Mouse (Mus musculus) adrenal gland, postnatal 10 days (tissue): ENCODE measurements around the gene Hbq1b. TPM values are rescaled to one million over a fixed set of nuclear protein-coding genes. Genes with fewer than 3 reads are reported as not detected.

ENCODE experiments used
- DNase-seq: peaks from one replicate; pipeline ENCODE4 v3.0.0; 2021; ENCODE audit warnings: mixed read lengths
- long read RNA-seq, 2 experiments: library from polyadenylated mRNA; stranded (forward); transcript quantifications; one replicate each; pipeline ENCODE4 v2.0.0; 2021
- total RNA-seq, 2 experiments: library from RNA; stranded (reverse); gene quantifications; 2 replicates each; pipeline ENCODE4 v1.2.3; 2021

Hbq1b gene
- total RNA-seq, result 1 to 10 TPM in 1 of 2 experiments, under 1 TPM in 1; 0.87 to 2.2 TPM
- long read RNA-seq, experiment 1, partial matches to known transcripts, result 0 of 1 reads
- long read RNA-seq, experiment 1, other reads (novel, unspliced or antisense), result 0 of 1 reads
- long read RNA-seq, experiment 2, result 0 reads

- DNase-seq, result peak; percentile 86
These were observed at the start of gene Hbq1b for GRCm38 (mm10) chr11:32286695-32287492. Gene Hbq1b (plus strand): TSS chr11:32286965.

- no peak for DNase-seq
These were observed 49.4 kb upstream of the Hbq1b start for GRCm38 (mm10) chr11:32237411-32237795.

GRCm38 (mm10) chr11:32238093-32238860 is 48.5 kb upstream of the Hbq1b start:
- DNase-seq, result peak; percentile 81

GRCm38 (mm10) chr11:32241391-32241790 is 45.4 kb upstream of the Hbq1b start:
- no peak for DNase-seq

GRCm38 (mm10) chr11:32242209-32242608 is 44.6 kb upstream of the Hbq1b start:
- DNase-seq, result no peak

GRCm38 (mm10) chr11:32243205-32243955 is 43.4 kb upstream of the Hbq1b start:
- DNase-seq, result no peak

GRCm38 (mm10) chr11:32244064-32244463 is 42.7 kb upstream of the Hbq1b start:
- no peak for DNase-seq

GRCm38 (mm10) chr11:32244617-32245016 is 42.1 kb upstream of the Hbq1b start:
- DNase-seq, result no peak

- no peak for DNase-seq
These were observed 41.2 kb upstream of the Hbq1b start for GRCm38 (mm10) chr11:32245614-32246013.

GRCm38 (mm10) chr11:32247068-32247467 is 39.7 kb upstream of the Hbq1b start:
- no peak for DNase-seq

GRCm38 (mm10) chr11:32248350-32248749 is 38.4 kb upstream of the Hbq1b start:
- no peak for DNase-seq

- DNase-seq, result no peak
These were observed 35.6 kb upstream of the Hbq1b start for GRCm38 (mm10) chr11:32250880-32251763.

GRCm38 (mm10) chr11:32253121-32253520 is 33.6 kb upstream of the Hbq1b start:
- DNase-seq, result no peak

GRCm38 (mm10) chr11:32256146-32256545 is 30.6 kb upstream of the Hbq1b start:
- DNase-seq, result no peak

GRCm38 (mm10) chr11:32256566-32256965 is 30.2 kb upstream of the Hbq1b start:
- no peak for DNase-seq

GRCm38 (mm10) chr11:32262674-32263415 is 23.9 kb upstream of the Hbq1b start:
- DNase-seq, result no peak

GRCm38 (mm10) chr11:32265117-32265738 is 21.5 kb upstream of the Hbq1b start:
- DNase-seq, result no peak

- no peak for DNase-seq
These were observed 20.6 kb upstream of the Hbq1b start for GRCm38 (mm10) chr11:32266194-32266593.

- no peak for DNase-seq
These were observed 20.0 kb upstream of the Hbq1b start for GRCm38 (mm10) chr11:32266776-32267175.
